Comparison of ENCODE assay signal across 9 mouse cellular contexts in the genomic region with DNA sequence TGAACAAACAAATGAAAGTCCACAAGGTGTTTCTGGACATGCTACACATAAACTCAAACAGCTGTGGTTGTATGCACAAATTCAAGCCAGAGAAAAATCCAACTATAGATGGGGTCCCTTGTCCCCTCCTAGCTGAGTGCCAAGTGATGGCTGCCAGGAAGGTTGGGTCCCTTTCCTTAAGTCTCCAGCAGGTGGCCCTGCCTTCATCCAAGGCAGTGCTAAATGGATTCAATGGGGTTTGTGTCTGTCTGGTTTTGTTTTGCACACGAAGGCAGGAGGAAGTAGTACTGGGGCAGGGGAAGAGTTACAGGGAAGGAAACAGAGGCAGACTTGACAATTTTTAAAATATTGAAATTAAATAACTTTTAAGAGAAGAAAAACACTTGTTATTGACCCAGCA. TPM values are rescaled to one million over a fixed set of nuclear protein-coding genes. Genes with fewer than 3 reads are reported as not detected.
DNase-seq lines count a peak whose midpoint lies in the region; ATAC-seq and TF ChIP-seq lines count a peak whose summit lies in the region.
"Had no signal": no experiment of that assay in that cellular context is flagged by ENCODE, and none has a peak within 500 bp of the region (broad histone marks: within the 10 kb centered on the region; RNA-seq: fewer than 3 reads in every experiment).

No protein-coding gene starts in this region.

- no peaks in the 10 kb centered on the region for H3K4me1 ChIP-seq in heart, embryonic 10.5 days
- H3K4me1 ChIP-seq in neural tube, embryonic 11.5 days (ENCODE audit: control insufficient read depth, insufficient read depth, low read length) = no peaks in the 10 kb centered on the region
- H3K4me1 ChIP-seq in neural tube, embryonic 15.5 days = peaks cover 12% of the 10 kb centered on the region; the same call in 1 of the 2 replicates
- no peaks in the 10 kb centered on the region for H3K4me1 ChIP-seq in embryonic fibroblast, embryonic 13.5 days (ENCODE audit: control insufficient read depth, insufficient read depth, low read length)
- no peaks in the 10 kb centered on the region for H3K4me1 ChIP-seq in forebrain, embryonic 10.5 days
- H3K4me1 ChIP-seq: limb, embryonic 12.5 days had no signal

- no peak overlapping the region for H3K27ac ChIP-seq in heart, embryonic 10.5 days
- H3K27ac ChIP-seq in neural tube, embryonic 11.5 days (ENCODE audit: low read depth, low read length) = no peak overlapping the region
- no peak overlapping the region for H3K27ac ChIP-seq in neural tube, embryonic 15.5 days (replicated peaks)
- no peak overlapping the region for H3K27ac ChIP-seq in embryonic fibroblast, embryonic 13.5 days (ENCODE audit: insufficient read depth, low read length)
- H3K27ac ChIP-seq in forebrain, embryonic 10.5 days = no peak overlapping the region
- H3K27ac ChIP-seq: limb, embryonic 12.5 days had no signal

- no peak overlapping the region for H3K4me3 ChIP-seq in heart, embryonic 10.5 days
- no peak overlapping the region for H3K4me3 ChIP-seq in neural tube, embryonic 11.5 days (ENCODE audit: low read depth, low read length)
- no peak overlapping the region for H3K4me3 ChIP-seq in neural tube, embryonic 15.5 days (replicated peaks)
- no peak overlapping the region for H3K4me3 ChIP-seq in embryonic fibroblast, embryonic 13.5 days (ENCODE audit: insufficient read depth, low read length)
- no peak overlapping the region for H3K4me3 ChIP-seq in forebrain, embryonic 10.5 days
- H3K4me3 ChIP-seq: limb, embryonic 12.5 days had no signal

- no peak overlapping the region for H3K9ac ChIP-seq in neural tube, embryonic 11.5 days (ENCODE audit: low read length)
- H3K9ac ChIP-seq in neural tube, embryonic 15.5 days (replicated peaks) = no peak overlapping the region
- H3K9ac ChIP-seq: limb, embryonic 12.5 days had no signal

- TF ChIP-seq CTCF in embryonic fibroblast, embryonic 13.5 days (IDR thresholded peaks at IDR 0.05; ENCODE audit: borderline replicate concordance, insufficient read depth, low read length) = peak; percentile 42; the same call in 1 of the 2 replicates

- DNase-seq in heart, embryonic 10.5 days (ENCODE audit: low spot score) = peak; percentile 74
- DNase-seq in heart, postnatal 14 days = no peak
- DNase-seq in neural tube, embryonic 11.5 days (ENCODE audit: low spot score) = peak; percentile 31
- DNase-seq in spleen, postnatal 36 days (ENCODE audit: low spot score in 2 of 2) = no peak
- no peak for DNase-seq in left cerebral cortex, postnatal 36 days (ENCODE audit: low spot score in 2 of 2)
- DNase-seq in forebrain, embryonic 10.5 days (ENCODE audit: extremely low spot score, low spot score) = no peak

- TF ChIP-seq POLR2A in embryonic fibroblast, embryonic 13.5 days (IDR thresholded peaks at IDR 0.05; ENCODE audit: low read depth, low read length) = no peak

- H3K9me3 ChIP-seq in heart, embryonic 10.5 days = no peaks in the 10 kb centered on the region
- no peaks in the 10 kb centered on the region for H3K9me3 ChIP-seq in neural tube, embryonic 11.5 days (ENCODE audit: control insufficient read depth, low read length)
- no peaks in the 10 kb centered on the region for H3K9me3 ChIP-seq in neural tube, embryonic 15.5 days (replicated peaks)
- H3K9me3 ChIP-seq in forebrain, embryonic 10.5 days = no peaks in the 10 kb centered on the region
- H3K9me3 ChIP-seq: limb, embryonic 12.5 days had no signal

- no peaks in the 10 kb centered on the region for H3K27me3 ChIP-seq in heart, embryonic 10.5 days (ENCODE audit: insufficient read depth, poor library complexity, severe bottlenecking)
- no peaks in the 10 kb centered on the region for H3K27me3 ChIP-seq in neural tube, embryonic 11.5 days (ENCODE audit: control insufficient read depth, insufficient read depth, low read length)
- no peaks in the 10 kb centered on the region for H3K27me3 ChIP-seq in neural tube, embryonic 15.5 days (replicated peaks)
- H3K27me3 ChIP-seq in forebrain, embryonic 10.5 days (ENCODE audit: poor library complexity, severe bottlenecking) = no peaks in the 10 kb centered on the region
- H3K27me3 ChIP-seq: limb, embryonic 12.5 days had no signal

- H3K4me2 ChIP-seq in neural tube, embryonic 11.5 days (ENCODE audit: low read depth) = no peak overlapping the region
- no peak overlapping the region for H3K4me2 ChIP-seq in neural tube, embryonic 15.5 days
- H3K4me2 ChIP-seq: limb, embryonic 12.5 days had no signal

- no peaks in the 10 kb centered on the region for H3K36me3 ChIP-seq in heart, embryonic 10.5 days
- no peaks in the 10 kb centered on the region for H3K36me3 ChIP-seq in neural tube, embryonic 11.5 days (ENCODE audit: control insufficient read depth, insufficient read depth, low read length)
- no peaks in the 10 kb centered on the region for H3K36me3 ChIP-seq in neural tube, embryonic 15.5 days
- no peaks in the 10 kb centered on the region for H3K36me3 ChIP-seq in forebrain, embryonic 10.5 days (replicated peaks)
- H3K36me3 ChIP-seq: limb, embryonic 12.5 days had no signal

- intact Hi-C loops in heart, postnatal 14 days (cut with DNase I) = no loop called here
- intact Hi-C loops in left cerebral cortex, postnatal 36 days (cut with DNase I) = no loop called here

- 9% methylated on average over 1 of the region's 1 CpGs for WGBS in heart, embryonic 10.5 days
- 3% methylated on average over 1 of the region's 1 CpGs for WGBS in neural tube, embryonic 11.5 days
- WGBS in neural tube, embryonic 15.5 days = 6% methylated on average over 1 of the region's 1 CpGs
- WGBS in forebrain, embryonic 10.5 days = 7% methylated on average over 1 of the region's 1 CpGs

- no peak for ATAC-seq in neural tube, embryonic 11.5 days (ENCODE audit: insufficient read depth, low FRiP score, low TSS enrichment)
- no peak for ATAC-seq in neural tube, embryonic 15.5 days (ENCODE audit: low FRiP score)

RNA-seq across cellular contexts. Expression of a gene that starts 12.0 kb away (rescaled TPM):
- polyA plus RNA-seq in heart, embryonic 10.5 days (2016; fragmentation: Nextera tagmentation; extraction: Ambion mirVana) = 0.52 and 0.69 TPM in 2 replicates
- 10 to 100 TPM in 1 of 2 experiments, 1 to 10 TPM in 1; 9.3 to 11.2 TPM for total RNA-seq in heart, postnatal 14 days (2021)
- 7.1 and 7.7 TPM in 2 replicates for polyA plus RNA-seq in neural tube, embryonic 11.5 days (2014; fragmentation: Nextera tagmentation; extraction: Ambion mirVana)
- polyA plus RNA-seq in neural tube, embryonic 15.5 days (2015; fragmentation: Nextera tagmentation; extraction: Ambion mirVana) = 23.7 and 30.1 TPM in 2 replicates
- polyA plus RNA-seq in embryonic fibroblast, embryonic 13.5 days (2011; ENCODE audit: insufficient read length, low read depth, missing spikeins) = 6.6 and 15.6 TPM in 2 replicates
- 10 to 100 TPM; 83.9 to 87.7 TPM for total RNA-seq in left cerebral cortex, postnatal 36 days (2021)
- 2.4 and 2.8 TPM in 2 replicates for polyA plus RNA-seq in forebrain, embryonic 10.5 days (2016; fragmentation: Nextera tagmentation; extraction: Ambion mirVana)

Comparison
In these comparisons a context has a peak if more than half of its experiments do, and no peak if none do; other contexts are left out.
1. DNase-seq: peak in heart, embryonic 10.5 days (single experiment) and neural tube, embryonic 11.5 days (single experiment); none in heart, postnatal 14 days (0 of 2), spleen, postnatal 36 days (0 of 2), left cerebral cortex, postnatal 36 days (0 of 2) and forebrain, embryonic 10.5 days (single experiment).